Mouse (Mus musculus): ENCODE measurements around the gene Gm10282. TPM values are rescaled to one million over a fixed set of nuclear protein-coding genes. Genes with fewer than 3 reads are reported as not detected.

Gene Gm10282
- 8.9 and 11.2 TPM in 2 replicates for polyA plus RNA-seq (2015; fragmentation: Nextera tagmentation; extraction: Ambion mirVana)

DNA sequence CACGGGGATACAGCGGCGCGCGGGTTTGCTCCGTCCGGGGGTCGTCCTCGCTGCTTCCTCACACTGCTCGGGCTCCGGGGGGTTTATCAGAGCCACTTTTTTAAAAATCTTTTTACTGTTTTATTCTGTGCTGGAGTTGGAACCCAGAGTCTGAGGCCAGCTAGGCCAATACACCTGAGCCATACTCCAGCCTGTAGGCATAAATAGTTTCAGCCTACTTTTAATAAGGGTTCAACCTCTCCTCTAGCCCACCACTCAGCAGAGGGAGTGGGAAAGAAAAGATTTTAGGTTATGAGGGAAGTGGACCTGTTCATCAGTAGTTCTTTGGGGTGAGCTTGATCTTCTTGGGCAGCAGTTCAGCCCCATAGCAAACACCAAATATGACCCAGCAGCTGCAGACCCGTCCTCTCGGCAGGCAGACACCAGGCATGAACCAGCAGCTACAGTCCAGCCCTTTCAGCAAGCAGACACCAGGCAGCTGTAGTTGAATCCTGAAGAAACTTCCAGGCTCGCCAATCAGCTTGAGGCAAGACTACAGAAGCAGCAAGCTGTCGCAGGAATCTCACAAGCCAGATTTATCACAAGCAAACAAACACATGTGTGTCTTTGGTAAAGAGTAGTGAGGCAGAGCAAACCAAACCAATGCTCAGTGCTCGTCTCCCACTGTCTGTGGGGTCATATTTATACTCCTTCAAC is at the start of gene Gm10282:
Gene Gm10282 (minus strand): TSS at position 51 of the 696 bp plus-strand sequence.
- Histone ChIP-seq H3K36me3 (no peaks in the 10 kb centered on the region), H3K9ac (no peak within 1 kb of the TSS), H3K4me3 (replicated peaks) (no peak within 1 kb of the TSS), H3K4me2 (no peak within 1 kb of the TSS), H3K4me1 (replicated peaks) (0 out of 2 replicates have a peak, but pooled peaks cover 4% of the 10 kb centered on the region), H3K9me3 (replicated peaks) (no peaks in the 10 kb centered on the region), H3K27me3 (no peaks in the 10 kb centered on the region), H3K27ac (no peak within 1 kb of the TSS)
- 62% methylated on average over 16 of the region's 16 CpGs for WGBS (ENCODE audit: insufficient replicate concordance)
- no peak for DNase-seq
- no peak for ATAC-seq (ENCODE audit: low read depth)

DNA sequence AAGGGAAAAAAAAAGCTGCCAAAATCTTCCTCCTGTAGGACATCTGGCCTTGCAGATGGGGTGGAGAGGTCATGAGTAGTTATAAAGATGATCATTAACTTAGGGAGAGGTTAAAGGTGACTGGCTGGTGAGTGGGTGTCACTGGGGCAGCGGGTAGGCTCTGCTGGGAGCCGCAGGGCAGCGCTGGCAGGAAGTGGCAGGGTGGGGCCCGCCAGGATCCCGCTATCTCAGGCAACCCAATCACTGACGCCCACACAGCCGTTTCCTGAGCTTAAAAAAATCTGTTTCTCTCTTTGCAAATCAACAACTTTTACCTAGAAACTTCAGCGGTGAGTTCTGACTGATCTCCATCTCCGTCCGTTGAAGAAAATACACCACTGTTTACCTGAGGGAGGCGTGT is 49.2 kb upstream of the Gm10282 start:
- Histone ChIP-seq H3K27me3 (no peaks in the 10 kb centered on the region), H3K9ac (no peak overlapping the region), H3K27ac (peak overlapping the region; percentile 44; the same call in 1 of the 2 replicates), H3K36me3 (peaks cover 26% of the 10 kb centered on the region), H3K4me3 (replicated peaks) (no peak overlapping the region), H3K9me3 (replicated peaks) (no peaks in the 10 kb centered on the region), H3K4me2 (0 out of 2 replicates have a peak overlapping the region, but pooled peaks have one; percentile 2), H3K4me1 (replicated peaks) (peaks cover 60% of the 10 kb centered on the region)
- DNase-seq (peak; percentile 11), ATAC-seq (ENCODE audit: low read depth) (peak; percentile 47)
- WGBS (ENCODE audit: insufficient replicate concordance) = 5% methylated on average over 11 of the region's 11 CpGs

DNA sequence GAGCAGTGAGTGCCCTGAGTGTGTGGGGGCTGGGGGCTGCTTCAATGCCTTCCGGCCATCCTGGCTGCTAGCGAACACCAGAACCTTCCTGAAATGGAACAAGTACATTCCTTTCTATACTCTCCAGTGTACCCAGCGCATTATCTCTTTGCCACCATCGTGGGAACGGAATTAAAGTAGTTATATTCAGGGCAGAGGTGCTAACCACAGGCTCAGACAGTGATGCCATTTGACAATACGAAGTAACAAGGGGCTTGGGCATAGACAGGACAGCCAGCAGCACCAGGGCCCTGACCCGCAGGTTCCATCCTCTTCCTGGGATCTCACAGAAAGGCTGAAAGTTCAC is 48.6 kb upstream of the Gm10282 start:
- WGBS (ENCODE audit: insufficient replicate concordance) = 65% methylated on average over 7 of the region's 7 CpGs
- Histone ChIP-seq H3K9me3 (replicated peaks) (no peaks in the 10 kb centered on the region), H3K4me1 (replicated peaks) (peaks cover 60% of the 10 kb centered on the region), H3K9ac (no peak overlapping the region), H3K27ac (peak overlapping the region; percentile 37; the same call in 1 of the 2 replicates), H3K4me2 (0 out of 2 replicates have a peak overlapping the region, but pooled peaks have one; percentile 2), H3K4me3 (replicated peaks) (no peak overlapping the region), H3K36me3 (peaks cover 23% of the 10 kb centered on the region), H3K27me3 (no peaks in the 10 kb centered on the region)
- no peak for ATAC-seq (ENCODE audit: low read depth)
- no peak for DNase-seq

DNA sequence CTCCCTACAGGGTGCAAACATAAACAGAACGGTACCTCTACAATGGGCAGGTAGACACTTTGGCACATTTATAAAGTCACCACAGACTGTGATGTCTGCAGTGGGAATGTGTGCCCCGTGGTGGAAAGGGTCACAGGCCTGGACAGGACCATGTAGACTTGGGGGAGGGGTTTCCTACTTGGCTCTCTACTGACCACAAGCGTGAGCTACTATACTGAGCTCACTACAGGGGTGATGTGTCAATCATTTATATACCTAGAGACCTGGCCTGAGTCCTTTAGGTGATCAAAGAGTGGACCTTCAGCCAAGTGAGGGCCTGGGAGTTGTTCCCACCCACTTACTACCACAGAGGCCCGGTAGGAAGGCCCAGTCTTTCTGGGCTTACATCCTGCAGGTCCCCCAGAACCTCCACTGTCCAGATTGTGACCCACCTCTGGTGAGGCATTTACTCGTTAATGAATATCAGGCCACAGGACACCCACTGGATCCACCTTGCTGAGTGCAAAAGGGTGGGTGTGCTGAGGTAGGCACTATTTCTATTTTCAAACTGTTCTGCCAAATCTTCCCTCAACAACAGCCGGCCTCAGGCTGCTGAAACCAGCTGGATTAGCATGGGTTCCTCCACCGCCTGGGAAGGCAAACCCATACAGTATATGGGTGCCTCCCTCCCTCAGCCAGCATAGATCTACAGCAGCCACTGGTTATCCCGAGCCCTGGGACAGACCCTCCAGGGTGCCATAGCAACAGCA is 48.1 kb upstream of the Gm10282 start:
- no peaks in the 10 kb centered on the region for H3K9me3 ChIP-seq (replicated peaks)
- WGBS (ENCODE audit: insufficient replicate concordance) = 62% methylated on average over 8 of the region's 8 CpGs
- peak overlapping the region; percentile 37; the same call in 1 of the 2 replicates for H3K27ac ChIP-seq
- no peak overlapping the region for H3K9ac ChIP-seq
- H3K4me1 ChIP-seq (replicated peaks) = peaks cover 60% of the 10 kb centered on the region
- DNase-seq (no peak), ATAC-seq (ENCODE audit: low read depth) (peak; percentile 56)
- peaks cover 23% of the 10 kb centered on the region for H3K36me3 ChIP-seq
- no peak overlapping the region for H3K4me2 ChIP-seq
- H3K4me3 ChIP-seq (replicated peaks) = no peak overlapping the region
- H3K27me3 ChIP-seq = no peaks in the 10 kb centered on the region

DNA sequence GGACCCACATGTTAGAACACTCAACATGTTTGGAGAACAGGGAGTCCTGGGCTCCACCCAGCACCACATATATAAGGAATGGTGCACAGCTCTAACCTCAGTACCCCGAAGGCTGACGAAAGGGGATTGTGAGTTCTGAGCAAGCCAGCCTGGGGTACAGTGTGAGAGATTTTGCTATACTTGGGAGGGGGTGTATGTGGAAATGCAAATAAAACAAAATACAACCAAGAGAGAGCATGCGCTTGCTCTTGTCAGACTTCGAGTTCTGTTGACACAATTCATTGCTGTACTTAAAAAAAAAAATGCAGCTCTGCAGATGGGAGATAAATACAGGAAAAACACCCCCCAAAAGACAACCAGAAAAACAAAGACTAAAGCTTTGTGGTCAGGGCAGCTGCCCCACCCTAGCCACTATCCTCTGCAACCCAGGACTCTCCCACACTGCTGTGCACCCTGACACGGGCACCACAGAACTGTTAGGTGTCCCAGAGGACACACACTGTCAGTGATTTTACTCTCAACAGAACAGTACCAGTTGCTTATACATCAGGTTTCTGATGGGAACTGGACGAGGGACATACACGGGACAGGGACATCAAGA is 46.4 kb upstream of the Gm10282 start:
- Histone ChIP-seq H3K27me3 (no peaks in the 10 kb centered on the region), H3K4me1 (replicated peaks) (peaks cover 63% of the 10 kb centered on the region), H3K4me2 (no peak overlapping the region), H3K4me3 (replicated peaks) (no peak overlapping the region), H3K9ac (no peak overlapping the region), H3K27ac (no peak overlapping the region), H3K36me3 (peaks cover 13% of the 10 kb centered on the region; the same call in 1 of the 2 replicates), H3K9me3 (replicated peaks) (no peaks in the 10 kb centered on the region)
- DNase-seq (no peak), ATAC-seq (ENCODE audit: low read depth) (no peak)
- WGBS (ENCODE audit: insufficient replicate concordance) = 54% methylated on average over 7 of the region's 7 CpGs

DNA sequence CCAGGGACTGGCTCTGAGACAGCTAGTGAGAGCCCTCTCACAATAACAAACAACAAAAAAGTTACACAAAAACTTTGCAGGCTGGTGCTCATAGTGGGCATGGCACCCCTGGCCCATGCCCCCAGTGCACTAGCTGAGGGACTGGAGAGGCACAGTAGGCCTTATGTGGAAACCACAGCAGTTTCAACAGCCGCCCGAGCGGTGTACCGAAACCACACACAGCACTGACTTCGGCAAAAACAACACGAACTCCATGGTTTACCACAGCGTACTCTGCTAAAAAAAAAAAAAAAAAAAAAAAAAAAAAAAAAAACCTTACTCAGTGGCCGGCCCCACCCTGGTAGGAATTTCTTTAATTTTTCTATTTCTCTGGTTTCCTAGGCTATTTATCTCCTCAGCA is 45.7 kb upstream of the Gm10282 start:
- Histone ChIP-seq H3K36me3 (peaks cover 8% of the 10 kb centered on the region), H3K4me1 (replicated peaks) (peaks cover 58% of the 10 kb centered on the region), H3K4me3 (replicated peaks) (no peak overlapping the region), H3K9me3 (replicated peaks) (no peaks in the 10 kb centered on the region), H3K27ac (no peak overlapping the region), H3K4me2 (no peak overlapping the region), H3K9ac (no peak overlapping the region), H3K27me3 (no peaks in the 10 kb centered on the region)
- ATAC-seq (ENCODE audit: low read depth) (no peak), DNase-seq (no peak)
- 33% methylated on average over 8 of the region's 8 CpGs for WGBS (ENCODE audit: insufficient replicate concordance)

DNA sequence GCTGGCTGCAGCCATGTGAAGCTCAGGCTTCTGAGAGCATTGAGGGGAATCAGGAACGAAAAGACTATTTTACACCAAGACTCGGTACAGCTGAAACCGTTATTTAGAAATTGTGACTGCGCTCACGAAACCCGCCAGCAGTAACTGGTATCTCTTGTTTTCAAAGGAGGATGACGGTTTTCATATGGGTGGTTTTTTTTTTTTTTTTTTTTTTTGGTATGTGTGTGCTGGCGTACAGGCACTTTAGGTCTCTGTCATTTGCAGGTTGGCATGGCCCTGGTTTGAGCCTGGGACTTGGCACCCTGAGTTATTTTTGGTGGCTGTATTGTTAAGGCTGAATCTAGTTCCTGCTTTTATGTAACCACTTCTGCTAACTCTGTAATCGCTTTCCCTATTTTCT is 44.8 kb upstream of the Gm10282 start:
- ATAC-seq (ENCODE audit: low read depth) (no peak), DNase-seq (no peak)
- no peaks in the 10 kb centered on the region for H3K27me3 ChIP-seq
- 74% methylated on average over 9 of the region's 9 CpGs for WGBS (ENCODE audit: insufficient replicate concordance)
- peaks cover 13% of the 10 kb centered on the region for H3K36me3 ChIP-seq
- H3K4me3 ChIP-seq (replicated peaks) = no peak overlapping the region
- H3K27ac ChIP-seq = no peak overlapping the region; the same call in 1 of the 2 replicates
- peaks cover 50% of the 10 kb centered on the region for H3K4me1 ChIP-seq (replicated peaks)
- H3K4me2 ChIP-seq = no peak overlapping the region
- no peaks in the 10 kb centered on the region for H3K9me3 ChIP-seq (replicated peaks)
- no peak overlapping the region for H3K9ac ChIP-seq

DNA sequence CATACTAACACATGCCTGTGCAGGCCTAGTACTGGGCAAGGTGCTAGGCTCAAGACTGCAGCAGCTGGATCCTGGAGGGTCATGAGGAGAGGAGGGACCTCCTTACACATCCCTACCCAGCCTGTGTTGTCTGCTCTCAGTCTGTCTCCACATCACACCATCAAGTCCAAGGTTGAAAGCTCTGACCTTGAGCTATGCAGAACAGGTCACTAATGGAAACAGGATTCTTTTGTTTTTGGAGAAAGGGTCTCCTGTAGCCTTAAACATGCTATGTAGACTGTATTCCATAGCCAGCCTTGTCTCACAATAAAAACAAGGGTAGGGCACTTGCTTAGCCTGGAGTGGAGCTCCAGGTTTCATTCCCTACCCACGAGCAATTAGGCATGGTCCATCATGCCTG is 43.9 kb upstream of the Gm10282 start:
- H3K36me3 ChIP-seq = peaks cover 14% of the 10 kb centered on the region
- DNase-seq (no peak), ATAC-seq (ENCODE audit: low read depth) (no peak)
- no peak overlapping the region for H3K4me2 ChIP-seq
- no peaks in the 10 kb centered on the region for H3K9me3 ChIP-seq (replicated peaks)
- no peaks in the 10 kb centered on the region for H3K27me3 ChIP-seq
- no peak overlapping the region for H3K27ac ChIP-seq
- no peak overlapping the region for H3K9ac ChIP-seq
- H3K4me3 ChIP-seq (replicated peaks) = no peak overlapping the region
- WGBS (ENCODE audit: insufficient replicate concordance) = 63% methylated on average over 1 of the region's 1 CpGs
- H3K4me1 ChIP-seq (replicated peaks) = peaks cover 44% of the 10 kb centered on the region

DNA sequence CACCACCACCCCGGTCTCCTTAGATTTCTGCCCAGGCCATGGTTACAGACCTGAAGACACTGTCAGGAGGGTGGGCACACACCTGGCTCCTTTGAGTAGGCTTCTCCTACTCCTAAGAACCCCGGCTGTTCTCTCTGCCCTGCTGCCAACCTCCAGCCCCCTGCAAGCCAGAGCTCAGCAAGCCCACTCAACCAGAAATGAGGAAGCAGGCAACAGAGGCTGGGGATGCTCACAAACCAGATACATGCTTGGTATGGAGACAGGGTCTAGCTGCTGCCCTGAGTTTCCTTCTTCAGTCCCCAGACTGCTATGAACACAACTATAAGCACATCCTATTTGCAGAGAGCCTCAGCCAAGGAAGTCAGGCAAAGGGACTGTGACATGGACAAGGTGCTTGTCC is 43.1 kb upstream of the Gm10282 start:
- WGBS (ENCODE audit: insufficient replicate concordance) = 65% methylated on average over 2 of the region's 2 CpGs
- ATAC-seq (ENCODE audit: low read depth) = no peak
- no peak overlapping the region for H3K27ac ChIP-seq
- no peak for DNase-seq
- peaks cover 20% of the 10 kb centered on the region for H3K36me3 ChIP-seq
- no peaks in the 10 kb centered on the region for H3K9me3 ChIP-seq (replicated peaks)
- no peak overlapping the region for H3K4me3 ChIP-seq (replicated peaks)
- peaks cover 35% of the 10 kb centered on the region for H3K4me1 ChIP-seq (replicated peaks)
- H3K4me2 ChIP-seq = no peak overlapping the region
- no peak overlapping the region for H3K9ac ChIP-seq
- no peaks in the 10 kb centered on the region for H3K27me3 ChIP-seq

DNA sequence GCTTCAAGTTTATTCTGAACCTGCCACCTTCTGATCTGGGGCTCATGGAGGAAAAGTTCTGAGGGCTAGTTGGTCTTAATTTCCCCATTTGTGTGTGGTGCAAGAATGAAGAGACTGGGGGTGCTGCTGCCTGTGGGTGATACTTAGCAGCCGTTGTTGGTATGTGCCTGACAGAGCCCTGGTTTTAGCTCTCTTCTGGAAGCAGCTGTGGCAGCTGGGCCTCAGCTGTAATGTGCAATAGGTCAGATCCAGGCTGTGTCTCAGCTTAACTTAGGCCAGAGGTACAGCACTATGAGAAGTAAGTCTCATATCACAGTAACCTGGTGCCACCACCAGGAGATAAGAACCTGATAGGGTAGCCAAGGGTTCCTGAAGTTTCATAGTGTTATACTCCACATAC is 42.5 kb upstream of the Gm10282 start:
- Histone ChIP-seq H3K9me3 (replicated peaks) (no peaks in the 10 kb centered on the region), H3K4me2 (no peak overlapping the region), H3K4me3 (replicated peaks) (no peak overlapping the region), H3K4me1 (replicated peaks) (peaks cover 30% of the 10 kb centered on the region), H3K9ac (no peak overlapping the region), H3K36me3 (peaks cover 22% of the 10 kb centered on the region), H3K27ac (no peak overlapping the region), H3K27me3 (no peaks in the 10 kb centered on the region)
- WGBS (ENCODE audit: insufficient replicate concordance) = 62% methylated on average over 1 of the region's 1 CpGs
- ATAC-seq (ENCODE audit: low read depth) = no peak
- DNase-seq = no peak

DNA sequence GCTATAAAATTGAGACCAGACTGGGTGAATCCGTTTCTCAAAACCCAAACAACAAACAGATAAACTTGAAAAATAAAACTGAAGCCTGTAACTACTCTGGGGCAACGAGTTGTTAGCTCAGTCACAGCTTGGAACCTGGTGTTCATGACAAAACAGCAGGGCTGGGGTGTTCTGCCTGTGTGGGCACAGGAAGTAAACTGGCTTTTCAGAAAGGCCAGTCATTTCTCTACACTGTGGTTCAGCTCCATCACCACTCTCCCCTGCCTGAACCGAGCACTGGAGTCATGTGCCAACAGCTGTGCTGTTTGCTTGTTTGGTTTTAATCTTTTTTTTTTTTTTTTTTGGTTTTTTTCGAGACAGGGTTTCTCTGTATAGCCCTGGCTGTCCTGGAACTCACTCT is 38.7 kb upstream of the Gm10282 start:
- no peak for ATAC-seq (ENCODE audit: low read depth)
- no peaks in the 10 kb centered on the region for H3K27me3 ChIP-seq
- DNase-seq = no peak
- H3K27ac ChIP-seq = no peak overlapping the region
- 68% methylated on average over 4 of the region's 4 CpGs for WGBS (ENCODE audit: insufficient replicate concordance)
- H3K4me1 ChIP-seq (replicated peaks) = 0 out of 2 replicates have a peak, but pooled peaks cover 7% of the 10 kb centered on the region
- H3K9me3 ChIP-seq (replicated peaks) = no peaks in the 10 kb centered on the region
- H3K4me3 ChIP-seq (replicated peaks) = no peak overlapping the region
- no peak overlapping the region for H3K9ac ChIP-seq
- peaks cover 47% of the 10 kb centered on the region for H3K36me3 ChIP-seq
- no peak overlapping the region for H3K4me2 ChIP-seq

Measured in liver, embryonic 13.5 days (tissue).